Mouse (Mus musculus) limb, embryonic 11.5 days (tissue): ENCODE measurements around the gene Ostf1. TPM values are rescaled to one million over a fixed set of nuclear protein-coding genes. Genes with fewer than 3 reads are reported as not detected.

Experiments used
- ATAC-seq: fragments of 200-750 bp; cut with Nextera tagmentation; 2 replicates; pipeline ENCODE4 v1.8.0; 2017; ENCODE audit warnings: low read depth; ENCODE audit not compliant: insufficient number of reproducible peaks, low FRiP score, low TSS enrichment
- DNase-seq: peaks from one replicate; pipeline ENCODE4 v3.0.0-alpha.2; 2015; ENCODE audit warnings: low spot score
- H3K27ac ChIP-seq: fragments of 300-500 bp; sonication (generic); replicated peaks from 2 replicates; pipeline ENCODE4 v1.5.1; 2014; ENCODE audit warnings: low read depth, mild to moderate bottlenecking, low read length
- H3K27me3 ChIP-seq: fragments of 300-500 bp; sonication (generic); 2 replicates; pipeline ENCODE4 v1.6.1; 2014; ENCODE audit warnings: mild to moderate bottlenecking, low read length, mixed read lengths; ENCODE audit not compliant: control insufficient read depth, insufficient read depth
- H3K36me3 ChIP-seq: fragments of 300-500 bp; sonication (generic); 2 replicates; pipeline ENCODE4 v1.6.1; 2014; ENCODE audit warnings: mild to moderate bottlenecking, low read length, moderate library complexity, mixed read lengths; ENCODE audit not compliant: control insufficient read depth, insufficient read depth
- H3K4me1 ChIP-seq: fragments of 300-500 bp; sonication (generic); 2 replicates; pipeline ENCODE4 v1.6.1; 2014; ENCODE audit warnings: low read length, mixed read lengths; ENCODE audit not compliant: control insufficient read depth, insufficient read depth
- H3K4me2 ChIP-seq: fragments of 300-500 bp; sonication (generic); 2 replicates; pipeline ENCODE4 v1.6.1; 2014; ENCODE audit warnings: low read depth, mild to moderate bottlenecking, moderate library complexity; ENCODE audit not compliant: severe bottlenecking
- H3K4me3 ChIP-seq: fragments of 300-500 bp; sonication (generic); 2 replicates; pipeline ENCODE4 v1.5.1; 2014; ENCODE audit warnings: low read depth, low read length
- H3K9ac ChIP-seq: fragments of 300-500 bp; sonication (generic); 2 replicates; pipeline ENCODE4 v1.6.1; 2014; ENCODE audit warnings: mild to moderate bottlenecking, low read length
- H3K9me3 ChIP-seq: fragments of 300-500 bp; sonication (generic); 2 replicates; pipeline ENCODE4 v1.6.1; 2016; ENCODE audit warnings: low read length; ENCODE audit not compliant: control insufficient read depth
- WGBS: fragments of 180-500 bp; shearing (Covaris S2); extraction: QIAGEN DNeasy Blood & Tissue Kit; methylation state at CpG from one replicate; pipeline ENCODE4 v1.1.7; 2014; 5-methylcytosine and 5-hydroxymethylcytosine counted together
- polyA plus RNA-seq: library from polyadenylated mRNA; unstranded; fragments of >200 nt; fragmentation: Nextera tagmentation; extraction: Ambion mirVana; gene quantifications from 2 replicates; pipeline ENCODE4 v1.2.1, GENCODE M21; 2014

The Ostf1 gene
- polyA plus RNA-seq, 1 experiment from 2014 or later = 31.9 TPM

DNA sequence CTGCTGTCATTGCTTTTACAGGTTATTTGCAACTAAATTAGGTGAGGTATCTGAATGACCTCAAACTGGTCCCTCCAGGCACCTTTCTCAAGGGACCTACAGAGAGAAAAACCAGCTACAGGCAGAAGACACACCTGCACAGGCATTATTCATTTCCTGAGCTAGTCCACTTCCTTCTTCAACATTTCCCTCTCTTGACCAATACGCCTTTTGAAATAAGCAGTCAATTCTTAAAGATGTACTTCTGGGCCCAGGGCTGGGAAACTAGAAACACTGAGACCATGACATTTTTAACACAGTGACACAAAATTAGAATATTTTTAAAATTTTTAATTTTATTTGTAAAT lies 52.6 kb downstream of the Ostf1 start:
- no peak for ATAC-seq
- 83% methylated on average over 1 of the region's 1 CpGs for WGBS
- H3K4me2 ChIP-seq = no peak overlapping the region
- H3K4me3 ChIP-seq = no peak overlapping the region
- H3K36me3 ChIP-seq = no peaks in the 10 kb centered on the region
- no peaks in the 10 kb centered on the region for H3K27me3 ChIP-seq
- DNase-seq = no peak
- no peak overlapping the region for H3K9ac ChIP-seq
- H3K27ac ChIP-seq = no peak overlapping the region
- no peaks in the 10 kb centered on the region for H3K9me3 ChIP-seq
- peaks cover 9% of the 10 kb centered on the region for H3K4me1 ChIP-seq

DNA sequence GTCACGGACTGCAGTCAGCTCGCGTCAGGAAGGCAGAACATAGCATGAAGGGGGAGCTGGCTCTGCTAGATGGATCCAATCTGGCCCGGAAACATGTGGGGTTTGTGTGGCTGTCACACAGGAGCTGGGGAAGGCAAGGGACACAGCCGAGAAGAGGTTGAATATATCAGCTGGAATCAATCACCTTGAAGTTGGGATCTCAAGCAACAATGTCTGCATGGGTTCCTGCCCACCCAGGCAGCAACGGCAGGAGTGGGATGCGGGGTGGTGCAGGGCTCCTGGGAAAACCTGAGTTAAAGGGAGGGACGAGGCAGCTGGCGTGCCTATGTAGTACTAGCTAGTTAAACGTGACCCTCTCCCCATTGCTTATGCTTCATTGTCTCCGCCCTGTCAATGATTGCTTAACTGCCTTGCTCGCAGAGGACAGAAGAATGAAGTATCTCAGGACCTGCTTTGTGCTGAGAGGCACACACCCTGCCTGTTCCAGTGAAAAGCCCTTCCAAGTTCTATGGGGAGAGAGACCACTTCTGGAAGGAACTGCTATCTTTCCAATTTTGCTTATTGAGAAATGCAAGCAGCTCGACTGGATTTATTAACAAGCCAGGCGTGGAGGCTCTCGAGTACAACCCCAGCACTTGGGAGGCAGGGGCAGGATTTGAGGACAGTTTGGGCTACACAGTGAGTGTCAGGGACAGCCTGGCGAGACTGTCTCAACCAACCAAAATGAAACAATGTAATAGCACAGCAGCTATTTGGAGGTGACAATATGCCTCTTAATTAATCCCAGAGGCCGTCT lies 53.2 kb downstream of the Ostf1 start:
- Histone ChIP-seq H3K9me3 (no peaks in the 10 kb centered on the region), H3K4me1 (peaks cover 9% of the 10 kb centered on the region), H3K36me3 (no peaks in the 10 kb centered on the region), H3K27me3 (no peaks in the 10 kb centered on the region), H3K4me2 (0 out of 2 replicates have a peak overlapping the region, but pooled peaks have one; percentile 4), H3K4me3 (no peak overlapping the region), H3K27ac (no peak overlapping the region), H3K9ac (no peak overlapping the region)
- peak; percentile 30 for DNase-seq
- WGBS = 34% methylated on average over 17 of the region's 17 CpGs
- ATAC-seq = no peak

DNA sequence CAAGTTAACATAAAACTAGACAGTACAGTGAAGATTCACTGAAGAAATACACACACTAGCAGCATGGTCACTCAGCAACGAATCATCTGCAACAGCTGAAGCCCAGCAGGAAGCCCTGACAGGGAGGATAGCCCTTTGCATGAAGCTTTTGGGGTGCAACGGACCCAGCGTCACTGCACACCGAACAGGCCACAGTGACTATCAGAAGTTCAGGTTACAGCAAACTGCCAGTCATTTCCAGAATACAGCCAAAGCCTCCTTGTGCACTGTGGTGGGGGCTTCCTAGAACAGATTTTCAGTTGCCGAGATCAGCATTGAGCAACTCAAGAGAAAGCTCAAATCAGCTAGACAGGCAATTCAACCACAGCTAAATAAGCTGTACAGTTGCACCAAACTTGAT lies 54.3 kb downstream of the Ostf1 start:
- no peaks in the 10 kb centered on the region for H3K27me3 ChIP-seq
- H3K27ac ChIP-seq = no peak overlapping the region
- no peaks in the 10 kb centered on the region for H3K9me3 ChIP-seq
- 79% methylated on average over 5 of the region's 5 CpGs for WGBS
- no peak overlapping the region for H3K4me3 ChIP-seq
- no peak for DNase-seq
- H3K4me1 ChIP-seq = peaks cover 9% of the 10 kb centered on the region
- H3K9ac ChIP-seq = no peak overlapping the region
- no peaks in the 10 kb centered on the region for H3K36me3 ChIP-seq
- no peak overlapping the region for H3K4me2 ChIP-seq
- ATAC-seq = no peak

DNA sequence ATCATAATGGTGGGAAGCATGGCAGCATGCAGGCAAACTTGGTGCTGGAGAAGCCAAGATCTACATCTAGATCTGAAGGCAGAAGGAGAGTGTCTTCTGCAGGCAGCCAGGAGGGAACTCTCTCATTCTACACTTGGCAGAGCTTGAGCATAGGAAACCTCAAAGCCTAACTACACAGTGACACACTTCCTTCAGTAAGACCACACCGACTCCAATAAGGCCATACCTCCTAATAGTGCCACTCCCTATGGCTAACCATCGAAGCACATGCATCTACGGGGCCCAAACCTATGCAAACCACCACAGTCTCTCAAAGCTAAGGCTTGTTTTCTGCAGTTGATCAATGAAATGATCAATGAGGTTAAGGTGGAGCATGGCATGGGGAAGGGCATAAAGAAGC lies 55.7 kb downstream of the Ostf1 start:
- no peak overlapping the region for H3K9ac ChIP-seq
- no peaks in the 10 kb centered on the region for H3K36me3 ChIP-seq
- H3K4me2 ChIP-seq = no peak overlapping the region
- ATAC-seq (no peak), DNase-seq (peak; percentile 9)
- H3K9me3 ChIP-seq = no peaks in the 10 kb centered on the region
- WGBS = 89% methylated on average over 3 of the region's 3 CpGs
- H3K27ac ChIP-seq = no peak overlapping the region
- H3K27me3 ChIP-seq = no peaks in the 10 kb centered on the region
- H3K4me1 ChIP-seq = peaks cover 9% of the 10 kb centered on the region
- no peak overlapping the region for H3K4me3 ChIP-seq

DNA sequence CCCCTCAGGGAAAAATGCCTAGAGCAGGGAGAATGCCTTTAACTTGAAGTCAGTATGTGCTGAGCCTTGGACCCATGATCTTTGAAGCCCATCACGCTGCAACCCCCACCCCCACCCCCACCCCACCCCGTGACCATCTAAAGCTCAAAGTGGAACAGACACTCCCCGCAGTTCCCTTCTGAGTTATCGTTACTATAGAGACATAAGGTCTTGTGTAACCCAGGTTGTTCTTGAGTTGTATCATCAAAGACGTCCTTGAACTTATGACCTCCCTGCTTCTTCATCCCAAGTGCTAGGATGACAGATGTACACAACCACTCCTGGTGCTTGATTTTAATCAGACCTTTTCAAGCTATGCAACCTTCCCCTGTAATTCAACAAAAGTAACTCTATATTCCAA lies 57.7 kb downstream of the Ostf1 start:
- Histone ChIP-seq H3K4me1 (peaks cover 9% of the 10 kb centered on the region), H3K9ac (no peak overlapping the region), H3K36me3 (no peaks in the 10 kb centered on the region), H3K4me3 (no peak overlapping the region), H3K27me3 (no peaks in the 10 kb centered on the region), H3K4me2 (no peak overlapping the region), H3K27ac (no peak overlapping the region), H3K9me3 (no peaks in the 10 kb centered on the region)
- DNase-seq = no peak
- WGBS = 75% methylated on average over 5 of the region's 5 CpGs
- no peak for ATAC-seq

DNA sequence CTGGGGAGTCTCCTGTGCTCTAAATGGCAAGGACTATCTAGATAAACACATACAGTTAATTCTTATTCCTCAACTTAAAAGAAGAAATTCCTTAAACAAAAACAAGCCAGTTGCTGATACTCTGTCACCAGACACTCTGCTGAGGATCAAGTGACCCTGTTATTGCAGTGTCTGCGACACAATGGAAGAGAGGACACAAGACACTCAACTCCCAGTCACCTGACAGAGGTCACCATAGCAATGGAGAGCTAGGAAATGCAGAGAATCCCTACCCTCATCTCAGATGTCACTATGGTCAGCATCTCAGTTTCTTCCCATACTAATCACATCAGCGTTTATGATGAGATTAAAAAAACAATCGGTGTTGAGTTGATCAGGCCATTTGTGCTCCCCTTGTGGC lies 58.2 kb downstream of the Ostf1 start:
- H3K9me3 ChIP-seq = no peaks in the 10 kb centered on the region
- ATAC-seq = no peak
- no peak overlapping the region for H3K27ac ChIP-seq

DNA sequence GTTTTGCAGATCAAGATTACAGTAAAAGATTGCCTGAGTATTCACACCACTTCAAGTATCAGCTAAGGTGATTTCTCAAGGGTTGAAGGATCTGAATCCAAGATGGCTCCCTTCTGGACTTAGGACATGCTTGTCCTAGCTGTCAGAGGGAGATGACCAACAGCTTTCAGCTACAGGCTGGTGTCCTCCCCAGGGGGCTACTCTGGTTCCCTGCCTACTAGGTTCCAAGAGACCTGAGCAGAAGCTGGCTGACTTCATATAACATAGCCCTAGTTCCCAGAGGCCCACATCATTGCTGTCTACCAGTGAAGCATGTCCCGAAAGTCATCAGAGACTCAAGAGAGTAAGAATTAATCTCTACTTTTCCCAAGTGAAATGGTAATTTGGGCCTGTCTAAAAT lies 62.1 kb downstream of the Ostf1 start:
- 100% methylated on average over 1 of the region's 1 CpGs for WGBS
- DNase-seq (no peak), ATAC-seq (no peak)
- H3K4me3 ChIP-seq = no peak overlapping the region
- H3K4me2 ChIP-seq = no peak overlapping the region
- H3K9ac ChIP-seq = no peak overlapping the region
- no peak overlapping the region for H3K27ac ChIP-seq
- no peaks in the 10 kb centered on the region for H3K9me3 ChIP-seq
- H3K36me3 ChIP-seq = no peaks in the 10 kb centered on the region
- no peaks in the 10 kb centered on the region for H3K27me3 ChIP-seq
- H3K4me1 ChIP-seq = no peaks in the 10 kb centered on the region

More for the DNA sequence above, 58.2 kb downstream of the Ostf1 start:
- Histone ChIP-seq H3K4me2 (no peak overlapping the region), H3K4me3 (no peak overlapping the region), H3K9ac (no peak overlapping the region), H3K4me1 (peaks cover 6% of the 10 kb centered on the region), H3K36me3 (no peaks in the 10 kb centered on the region), H3K27me3 (no peaks in the 10 kb centered on the region)
- 88% methylated on average over 3 of the region's 3 CpGs for WGBS
- DNase-seq = no peak

DNA sequence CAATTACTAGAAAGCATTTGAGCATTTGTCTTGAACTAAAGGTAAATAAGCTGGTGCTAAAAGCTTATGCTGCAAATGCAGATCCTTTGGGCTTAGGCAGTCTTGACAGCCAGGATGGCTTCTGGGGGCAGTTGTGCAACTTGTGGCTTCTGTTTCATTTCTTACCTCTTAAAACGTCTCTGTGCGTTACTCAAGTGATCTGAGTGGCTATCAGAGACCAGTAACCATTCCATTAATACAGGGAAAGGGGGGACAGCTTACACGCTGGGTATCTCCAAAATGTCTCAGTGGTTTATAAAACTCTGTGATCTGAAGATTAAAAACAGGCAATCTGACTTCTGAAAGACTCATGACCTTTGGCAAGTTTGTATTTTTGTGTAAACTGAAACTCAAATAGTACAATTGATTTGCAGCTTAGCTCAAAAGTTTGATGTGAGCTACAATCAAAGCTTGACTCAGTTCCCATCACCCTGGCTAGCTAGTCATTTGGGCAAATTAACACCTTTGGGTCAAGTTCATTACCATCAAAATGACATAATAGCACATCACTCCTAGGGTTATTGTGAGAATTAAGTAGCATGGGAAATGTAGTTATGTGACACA lies 62.7 kb downstream of the Ostf1 start:
- Histone ChIP-seq H3K4me2 (no peak overlapping the region), H3K27ac (no peak overlapping the region), H3K9me3 (no peaks in the 10 kb centered on the region), H3K4me3 (no peak overlapping the region), H3K27me3 (no peaks in the 10 kb centered on the region), H3K9ac (no peak overlapping the region), H3K36me3 (no peaks in the 10 kb centered on the region), H3K4me1 (no peaks in the 10 kb centered on the region)
- ATAC-seq (no peak), DNase-seq (no peak)
- 85% methylated on average over 3 of the region's 3 CpGs for WGBS
